Mouse (Mus musculus) E14TG2a.4 (cell line): ENCODE measurements around the gene Fev.

ENCODE experiments used
- H3K27me3 ChIP-seq: 2 replicates; pipeline ENCODE4 v1.6.1; 2014; ENCODE audit warnings: low read length, control low read depth; ENCODE audit not compliant: insufficient read depth
- H3K36me3 ChIP-seq: 2 replicates; pipeline ENCODE4 v1.6.1; 2014; ENCODE audit warnings: low read length, control low read depth; ENCODE audit not compliant: insufficient read depth
- H3K4me1 ChIP-seq: replicated peaks from 2 replicates; pipeline ENCODE4 v1.6.1; 2014; ENCODE audit warnings: low read depth, low read length, control low read depth
- H3K4me3 ChIP-seq: replicated peaks from 2 replicates; pipeline ENCODE4 v1.5.1; 2014; ENCODE audit warnings: mild to moderate bottlenecking, low read length
- H3K9me3 ChIP-seq: 2 replicates; pipeline ENCODE4 v1.6.1; 2014; ENCODE audit warnings: low read length, control low read depth
- CTCF ChIP-seq: conservative IDR thresholded peaks from 2 replicates; pipeline ENCODE4 v1.5.1; 2014; ENCODE audit warnings: low read length
- NANOG ChIP-seq: IDR thresholded peaks from 2 replicates; pipeline ENCODE4 v1.6.1; 2014; ENCODE audit warnings: borderline replicate concordance, low read length, mixed read lengths
- POU5F1 ChIP-seq: IDR thresholded peaks from 2 replicates; pipeline ENCODE4 v1.6.1; 2014; ENCODE audit warnings: low read length, borderline replicate concordance

Gene Fev

DNA sequence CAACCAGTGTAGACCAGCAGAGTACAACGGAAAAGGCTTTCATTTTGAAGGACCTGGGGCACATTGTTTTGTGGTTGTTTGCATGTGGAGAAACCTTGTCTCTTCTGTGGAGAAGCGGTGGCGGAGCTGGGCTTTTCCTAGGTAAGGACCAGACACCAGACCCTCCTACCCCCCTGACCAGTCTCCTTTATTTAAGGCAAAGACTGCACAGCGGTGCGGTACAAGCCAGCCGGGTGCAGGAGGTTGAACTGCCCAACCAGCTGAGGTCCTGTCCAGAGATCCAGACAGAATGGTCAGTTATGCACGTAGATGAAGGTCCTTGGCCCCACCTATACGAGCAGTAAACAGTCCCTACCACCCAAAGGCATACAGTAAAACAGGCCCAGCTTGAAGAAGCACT is 2.4 kb downstream of the Fev start:
- no peaks in the 10 kb centered on the region for H3K9me3 ChIP-seq
- no peak for TF ChIP-seq POU5F1
- TF ChIP-seq NANOG: no peak
- TF ChIP-seq CTCF: no peak
- no peaks in the 10 kb centered on the region for H3K36me3 ChIP-seq
- peaks cover 96% of the 10 kb centered on the region for H3K27me3 ChIP-seq
- H3K4me3 ChIP-seq: peak overlapping the region; percentile 54
- peaks cover 39% of the 10 kb centered on the region for H3K4me1 ChIP-seq

DNA sequence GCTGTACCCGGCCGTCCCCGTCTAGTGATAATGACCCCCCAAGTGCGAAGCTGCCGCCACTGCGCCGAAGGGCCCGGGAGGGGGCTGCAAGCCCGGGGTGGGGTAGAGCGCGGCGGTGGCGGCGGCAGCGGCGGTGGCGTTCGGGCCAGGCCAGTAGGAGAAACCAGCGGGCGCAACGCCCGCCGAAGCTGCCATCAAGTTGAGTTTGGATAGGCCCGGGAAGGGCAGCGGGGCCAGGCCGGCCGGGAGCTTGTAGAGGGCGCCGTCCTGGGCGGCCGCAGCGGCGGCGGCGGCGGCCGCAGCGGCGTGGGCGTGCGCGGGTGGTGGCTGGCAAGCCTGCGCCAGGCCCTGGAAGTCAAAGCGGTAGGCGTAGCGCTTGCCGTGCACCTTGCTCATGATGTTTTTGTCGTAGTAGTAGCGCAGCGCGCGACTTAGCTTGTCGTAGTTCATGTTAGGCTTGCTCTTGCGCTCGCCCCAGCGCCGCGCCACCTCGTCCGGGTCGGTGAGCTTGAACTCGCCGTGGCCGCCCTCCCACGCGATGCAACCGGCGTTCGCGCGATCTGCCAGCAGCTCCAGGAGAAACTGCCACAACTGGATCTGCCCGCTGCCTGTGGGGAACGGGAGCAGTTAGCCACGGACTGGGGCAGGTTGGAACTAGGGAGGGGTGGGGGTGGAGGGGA is 3.0 kb downstream of the Fev start:
- Histone ChIP-seq H3K27me3 (peaks cover 97% of the 10 kb centered on the region), H3K9me3 (no peaks in the 10 kb centered on the region), H3K4me1 (peaks cover 39% of the 10 kb centered on the region), H3K4me3 (peak overlapping the region; percentile 54), H3K36me3 (no peaks in the 10 kb centered on the region)
- TF ChIP-seq POU5F1 (no peak), NANOG (no peak), CTCF (no peak)

DNA sequence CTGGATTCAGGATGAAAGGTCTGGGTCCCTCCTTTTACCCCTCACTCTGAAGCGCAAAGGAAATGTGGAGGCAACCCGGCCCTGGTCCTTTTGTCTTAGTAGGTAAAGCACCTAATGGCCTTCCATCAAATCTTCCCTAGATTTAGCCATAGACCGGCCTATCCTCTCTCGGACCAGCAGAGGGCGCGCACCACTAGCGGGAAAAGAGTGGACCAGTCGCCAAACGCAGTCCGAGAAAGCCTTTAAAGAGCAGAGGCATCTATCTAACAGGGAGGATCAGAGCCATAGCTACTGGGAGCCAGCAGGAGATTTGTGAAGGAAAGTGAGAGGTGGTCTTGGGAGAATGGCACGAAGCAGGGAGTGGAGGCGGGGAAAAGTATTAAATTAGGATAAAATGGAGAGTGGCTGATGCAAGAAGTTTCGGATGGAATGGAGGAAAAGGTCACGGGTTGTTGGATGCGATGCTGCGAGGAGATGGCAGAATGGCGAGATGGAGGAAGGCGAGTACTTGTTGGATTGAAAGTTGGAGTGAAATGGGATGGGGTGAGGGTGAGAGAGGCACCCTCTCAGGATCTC is 4.3 kb downstream of the Fev start:
- Histone ChIP-seq H3K4me3 (no peak overlapping the region), H3K36me3 (no peaks in the 10 kb centered on the region), H3K4me1 (peaks cover 34% of the 10 kb centered on the region), H3K27me3 (peaks cover 96% of the 10 kb centered on the region), H3K9me3 (no peaks in the 10 kb centered on the region)
- TF ChIP-seq POU5F1 (no peak), NANOG (no peak), CTCF (peak; percentile 90)

DNA sequence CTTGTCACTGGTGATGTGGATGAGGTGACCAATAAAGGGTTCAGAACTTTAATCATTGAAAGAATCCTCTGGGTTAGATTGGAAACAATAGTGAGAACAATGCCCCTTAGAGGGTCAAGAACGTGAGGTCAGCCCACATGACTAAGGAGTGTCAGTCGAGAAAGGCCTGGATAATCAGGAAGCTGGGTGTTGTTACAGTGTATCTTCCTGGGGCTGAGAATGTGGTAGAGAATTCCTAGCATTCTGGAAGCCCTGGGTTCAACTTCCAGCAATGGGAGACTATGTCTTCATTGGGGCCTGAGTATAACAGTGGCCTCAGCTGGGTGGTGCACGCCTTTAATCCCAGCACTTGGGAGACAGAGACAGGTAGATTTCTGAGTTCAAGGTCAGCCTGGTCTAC is 8.0 kb downstream of the Fev start:
- Histone ChIP-seq H3K4me1 (peaks cover 11% of the 10 kb centered on the region), H3K4me3 (no peak overlapping the region), H3K9me3 (no peaks in the 10 kb centered on the region), H3K27me3 (peaks cover 78% of the 10 kb centered on the region), H3K36me3 (no peaks in the 10 kb centered on the region)
- TF ChIP-seq NANOG: no peak
- no peak for TF ChIP-seq POU5F1
- TF ChIP-seq CTCF: no peak

DNA sequence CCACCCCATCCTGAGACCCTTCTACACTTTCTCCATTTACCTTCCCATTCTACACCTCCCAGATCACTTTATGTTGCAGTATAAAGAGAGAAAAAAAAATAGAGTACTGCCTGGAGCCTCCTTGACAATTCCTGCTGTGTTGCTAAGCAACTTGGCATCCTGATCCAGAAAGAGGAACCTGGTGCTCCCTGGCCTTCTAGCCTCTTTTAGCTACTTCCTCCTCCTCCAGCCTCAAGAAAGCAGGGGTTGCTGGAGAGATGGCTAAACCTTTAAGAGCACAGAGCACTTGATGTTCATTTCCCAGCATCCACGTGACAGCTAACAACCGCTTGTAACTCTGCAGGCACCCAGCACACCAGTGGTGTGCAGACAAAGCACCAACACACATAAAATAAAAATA is 13.0 kb downstream of the Fev start:
- Histone ChIP-seq H3K4me1 (no peaks in the 10 kb centered on the region), H3K9me3 (no peaks in the 10 kb centered on the region), H3K4me3 (no peak overlapping the region), H3K36me3 (no peaks in the 10 kb centered on the region), H3K27me3 (peaks cover 52% of the 10 kb centered on the region)
- TF ChIP-seq NANOG: no peak
- TF ChIP-seq POU5F1: no peak
- no peak for TF ChIP-seq CTCF

DNA sequence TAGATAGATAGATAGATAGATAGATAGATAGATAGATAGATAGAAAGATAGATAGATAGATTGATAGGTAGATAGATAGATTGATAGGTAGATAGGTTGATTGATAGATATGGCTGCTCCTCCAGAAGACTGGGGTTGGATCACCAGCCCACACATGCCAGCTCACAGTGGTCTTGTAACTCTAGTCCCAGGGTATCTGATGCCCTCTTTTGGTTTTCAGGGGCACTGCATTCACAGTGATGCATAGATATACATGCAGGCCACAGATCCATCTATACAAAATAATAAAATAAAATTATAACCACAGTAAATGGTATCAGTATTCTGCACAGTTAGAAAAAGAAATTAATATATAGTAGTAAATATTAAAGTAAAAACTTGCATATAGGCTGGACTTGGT is 23.4 kb downstream of the Fev start:
- Histone ChIP-seq H3K4me1 (peaks cover 28% of the 10 kb centered on the region), H3K27me3 (peaks cover 17% of the 10 kb centered on the region), H3K36me3 (no peaks in the 10 kb centered on the region), H3K9me3 (no peaks in the 10 kb centered on the region), H3K4me3 (no peak overlapping the region)
- TF ChIP-seq NANOG (no peak), CTCF (peak; percentile 68)

DNA sequence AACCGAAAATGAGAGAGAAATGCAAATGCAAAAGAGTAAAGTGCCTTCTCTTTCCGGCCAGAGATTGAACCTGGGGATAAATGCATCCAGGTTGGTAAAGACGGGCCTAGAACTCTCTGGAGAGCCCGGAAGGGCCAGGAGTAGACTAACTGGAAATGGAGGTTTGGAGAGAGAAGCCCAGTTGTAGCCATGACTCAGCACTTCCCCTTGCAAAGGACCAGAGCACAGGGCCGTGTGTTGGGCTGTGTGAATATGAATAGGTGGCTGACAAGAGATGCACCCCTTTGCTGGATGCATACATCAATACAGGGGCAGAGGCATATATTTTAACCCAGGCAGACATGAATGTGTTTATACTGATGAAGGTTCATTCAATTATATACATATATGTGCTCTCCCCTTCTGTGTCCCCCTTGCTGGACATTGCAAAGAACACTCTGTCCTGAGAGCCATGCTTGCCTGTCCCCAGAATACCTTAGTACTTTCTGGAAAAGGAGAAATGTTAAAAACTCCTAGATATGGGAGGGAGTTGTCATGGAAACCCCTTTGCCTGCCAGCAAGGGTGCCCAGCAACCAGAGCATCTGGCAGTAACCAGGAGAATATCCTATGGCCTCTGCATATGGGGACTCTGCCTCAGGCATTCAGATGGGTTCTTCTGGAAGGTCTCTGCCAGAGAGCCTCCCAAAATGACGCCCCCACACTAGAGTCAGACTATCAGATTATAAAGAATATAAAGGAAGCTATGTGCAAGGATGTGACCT is 25.8 kb downstream of the Fev start:
- Histone ChIP-seq H3K27me3 (peaks cover 34% of the 10 kb centered on the region), H3K36me3 (no peaks in the 10 kb centered on the region), H3K4me3 (peak overlapping the region; percentile 59; the same call in 1 of the 2 replicates), H3K9me3 (no peaks in the 10 kb centered on the region), H3K4me1 (peaks cover 42% of the 10 kb centered on the region)
- no peak for TF ChIP-seq POU5F1
- no peak for TF ChIP-seq NANOG
- TF ChIP-seq CTCF: no peak

DNA sequence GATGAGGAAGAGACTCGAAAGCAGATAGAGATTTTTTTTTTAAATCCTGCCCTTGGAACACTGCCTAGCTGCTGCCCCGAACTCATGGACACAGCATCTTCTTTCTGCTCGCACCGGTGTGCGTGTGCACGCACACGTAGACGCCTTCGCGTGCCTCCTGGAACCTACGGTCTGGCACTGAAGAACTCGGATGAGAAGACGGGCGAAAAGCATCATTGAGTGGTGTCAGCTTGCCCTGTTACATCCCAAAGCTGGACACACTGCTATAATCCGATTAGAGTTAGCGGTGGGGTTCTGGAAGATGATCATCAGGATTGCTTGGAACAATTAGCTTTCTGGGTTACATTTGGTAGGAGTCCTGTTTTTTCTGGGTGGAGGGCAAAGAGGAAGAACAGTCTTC is 26.4 kb downstream of the Fev start:
- no peak for TF ChIP-seq NANOG
- TF ChIP-seq CTCF: no peak
- no peak for TF ChIP-seq POU5F1
- peaks cover 48% of the 10 kb centered on the region for H3K4me1 ChIP-seq
- peak overlapping the region; percentile 59 for H3K4me3 ChIP-seq
- no peaks in the 10 kb centered on the region for H3K9me3 ChIP-seq
- peaks cover 37% of the 10 kb centered on the region for H3K27me3 ChIP-seq
- no peaks in the 10 kb centered on the region for H3K36me3 ChIP-seq
